Mouse (Mus musculus): ENCODE results near the gene Sytl1.
A peak's percentile ranks its signal among the peaks of the same experiment; 100 is the strongest.

Gene Sytl1

GRCm38 (mm10) chr4:133262882-133263281 is at the start of gene Sytl1:
Sytl1 (minus strand) TSS chr4:133263113.
- DNase-seq: peak; percentile 56

GRCm38 (mm10) chr4:133309948-133310347 is 47.0 kb upstream of the Sytl1 start:
- peak; percentile 89 for DNase-seq

- peak; percentile 57 for DNase-seq
Observed at GRCm38 (mm10) chr4:133307331-133307730, 44.4 kb upstream of the Sytl1 start.

DNA sequence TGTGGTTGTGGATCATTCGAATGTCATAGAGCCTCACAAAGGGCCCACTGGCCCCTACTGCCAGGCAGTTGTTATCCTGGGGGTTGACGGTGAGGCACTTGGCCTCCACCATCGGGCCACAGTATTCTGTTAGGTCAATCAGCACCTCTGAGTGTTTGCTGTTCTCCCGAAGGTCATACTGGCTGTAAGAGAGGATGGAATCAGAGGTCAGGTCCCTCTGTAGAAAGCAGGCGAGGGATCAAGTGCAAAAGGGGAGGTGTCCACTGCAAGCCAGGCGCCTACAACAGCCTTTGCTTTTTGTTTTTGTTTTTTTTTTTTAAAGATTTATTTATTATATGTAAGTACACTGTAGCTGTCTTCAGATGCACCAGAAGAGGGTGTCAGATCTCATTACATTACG is 42.9 kb upstream of the Sytl1 start:
- no peak for DNase-seq

GRCm38 (mm10) chr4:133304770-133305169 is 41.9 kb upstream of the Sytl1 start:
- no peak for DNase-seq

DNA sequence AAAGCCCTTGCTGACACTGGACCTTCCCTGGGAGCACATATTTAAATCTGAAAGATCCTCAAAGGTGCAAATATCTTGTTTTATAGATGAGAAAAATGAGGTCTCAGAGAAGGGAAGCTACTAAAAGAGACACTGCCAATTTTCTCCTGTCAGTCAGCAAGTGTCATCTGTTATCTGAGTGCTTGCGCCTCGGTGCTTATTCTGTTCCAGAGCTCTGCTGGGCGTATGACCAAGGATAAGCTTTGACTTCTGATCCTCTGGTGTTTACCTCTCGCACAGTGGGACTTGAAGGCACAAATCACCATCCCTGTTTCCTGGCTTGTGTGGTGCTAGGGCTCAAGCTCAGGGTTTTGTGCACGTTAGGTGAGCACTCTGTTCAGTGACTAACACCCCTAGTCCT is 39.8 kb upstream of the Sytl1 start:
- DNase-seq: no peak

GRCm38 (mm10) chr4:133301802-133302201 is 38.9 kb upstream of the Sytl1 start:
- peak; percentile 71 for DNase-seq

- no peak for DNase-seq
Observed at GRCm38 (mm10) chr4:133300421-133300820, 37.5 kb upstream of the Sytl1 start.

DNA sequence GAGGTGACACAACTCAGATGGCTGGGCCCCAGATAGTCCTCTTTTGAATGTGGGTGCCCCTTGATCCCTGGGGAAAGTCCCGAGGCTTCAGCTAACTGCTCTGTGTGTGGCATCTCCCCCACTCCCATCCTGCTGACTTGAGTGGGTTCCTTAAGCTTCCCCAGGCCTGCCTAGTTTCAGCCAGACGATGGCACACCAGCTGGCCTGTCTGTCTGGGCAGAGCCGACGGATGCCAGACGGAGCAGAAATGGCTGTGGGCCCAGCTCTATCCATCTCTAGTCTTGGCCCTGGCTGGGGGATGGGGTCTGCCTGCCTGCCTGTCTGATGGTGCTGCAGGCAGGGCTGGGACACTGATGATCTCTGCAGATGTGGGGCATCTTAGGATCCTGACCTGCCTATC is 36.8 kb upstream of the Sytl1 start:
- no peak for DNase-seq

DNA sequence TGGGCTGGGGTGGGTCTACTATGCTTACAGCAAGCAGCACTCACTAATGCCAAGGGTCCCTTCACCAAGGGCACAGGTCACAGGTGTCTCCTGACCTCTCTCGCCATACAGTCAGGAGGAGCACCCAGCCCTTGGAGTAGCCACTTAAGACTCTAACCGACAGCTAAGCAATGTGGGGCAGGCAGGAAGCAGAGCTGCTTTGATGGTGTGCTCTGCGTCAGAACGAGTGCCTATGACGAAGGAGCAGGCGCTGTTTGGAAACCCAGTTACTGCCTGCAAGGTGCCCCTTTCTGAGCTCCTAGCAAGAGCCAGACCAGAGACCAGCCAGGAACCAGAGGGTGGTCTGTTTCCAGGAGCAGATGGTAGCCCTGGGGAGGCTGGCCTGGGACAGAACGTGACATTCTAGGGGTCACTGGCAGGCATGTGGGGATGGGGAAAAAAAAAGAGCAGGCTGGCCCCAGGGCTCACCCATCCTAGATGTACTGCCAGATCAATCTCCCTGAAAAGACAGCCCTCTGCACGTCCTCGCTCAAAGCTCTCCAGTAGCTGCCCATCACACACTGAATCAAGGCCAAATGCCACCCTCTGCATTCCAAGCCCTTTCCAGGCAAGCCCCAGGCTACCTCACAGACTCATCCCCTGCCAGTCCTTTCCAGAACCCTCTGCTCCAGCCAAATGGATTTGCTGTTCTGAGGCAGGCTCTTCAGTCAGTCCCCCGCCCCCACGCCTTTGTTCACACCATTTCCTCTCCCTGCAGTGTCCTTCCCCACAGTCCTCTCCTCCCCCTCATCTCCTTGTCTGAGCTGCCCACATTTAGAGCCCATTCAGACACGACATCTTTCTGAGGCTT is 35.8 kb upstream of the Sytl1 start:
- peak; percentile 78 for DNase-seq

DNA sequence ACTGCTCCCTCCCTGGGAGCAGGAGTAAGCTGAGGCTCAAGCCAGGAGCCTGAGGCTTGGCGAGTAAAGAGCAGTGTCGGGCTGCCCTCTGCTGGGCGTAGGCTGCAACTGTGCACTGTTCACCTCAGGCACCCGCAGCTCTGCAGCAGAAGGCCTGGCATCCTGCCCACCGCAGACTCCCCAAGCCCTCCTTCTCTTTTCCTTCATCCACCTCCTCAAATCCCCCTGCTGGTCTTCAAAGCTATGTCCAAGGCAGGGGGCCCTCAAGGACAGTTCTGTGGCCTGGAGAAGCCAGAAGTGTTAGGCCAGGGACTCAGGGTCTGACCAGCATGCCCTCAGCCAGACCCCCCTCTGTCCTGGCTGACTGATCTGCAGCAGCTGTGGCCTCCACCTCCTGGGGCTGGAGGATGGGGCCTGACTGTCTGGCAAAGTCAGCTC is 34.9 kb upstream of the Sytl1 start:
- peak; percentile 91 for DNase-seq

DNA sequence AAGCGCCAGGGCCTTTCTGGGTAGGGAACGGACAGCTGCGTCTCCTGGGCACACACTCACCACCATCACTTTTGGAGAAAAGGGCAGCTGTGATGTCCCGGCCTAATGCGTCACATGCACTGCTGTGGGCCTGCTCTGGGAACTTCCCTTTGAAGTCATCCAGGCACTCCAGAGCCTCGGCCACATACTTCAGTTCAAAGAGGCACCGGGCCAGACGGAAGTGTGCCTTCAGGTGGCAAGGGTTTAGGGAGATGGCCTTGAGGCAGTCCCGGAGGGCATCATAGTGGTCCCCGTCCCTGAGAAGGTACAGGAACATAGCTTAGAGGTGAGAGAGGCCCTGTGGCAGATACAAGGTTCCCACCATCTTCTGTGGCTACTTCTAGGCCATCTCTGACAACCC is 34.4 kb upstream of the Sytl1 start:
- DNase-seq: no peak

DNA sequence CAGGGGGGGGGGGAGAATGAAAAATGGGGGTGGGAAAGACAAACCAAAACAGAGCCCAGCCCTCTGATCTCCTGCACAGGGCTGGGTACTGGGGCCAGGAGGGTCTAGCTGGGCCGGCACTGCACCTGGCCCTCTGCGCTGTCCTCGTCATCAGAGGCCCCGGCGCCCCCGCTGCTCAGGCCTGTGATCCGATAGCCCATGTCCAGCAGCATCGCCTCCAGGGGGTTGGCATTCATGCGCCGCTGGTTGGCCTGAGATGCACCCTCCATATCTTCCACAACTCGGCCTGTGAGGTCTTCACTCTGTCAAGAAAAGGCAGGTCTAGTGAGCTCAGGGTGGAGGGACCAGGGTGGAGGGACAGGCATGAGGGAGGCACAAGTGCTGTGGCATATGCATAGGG is 31.2 kb upstream of the Sytl1 start:
- DNase-seq: no peak

GRCm38 (mm10) chr4:133292901-133293843 is 30.3 kb upstream of the Sytl1 start:
- DNase-seq: peak; percentile 58

GRCm38 (mm10) chr4:133292405-133292804 is 29.5 kb upstream of the Sytl1 start:
- DNase-seq: no peak

- no peak for DNase-seq
Observed at GRCm38 (mm10) chr4:133291255-133291654, 28.3 kb upstream of the Sytl1 start.

DNA sequence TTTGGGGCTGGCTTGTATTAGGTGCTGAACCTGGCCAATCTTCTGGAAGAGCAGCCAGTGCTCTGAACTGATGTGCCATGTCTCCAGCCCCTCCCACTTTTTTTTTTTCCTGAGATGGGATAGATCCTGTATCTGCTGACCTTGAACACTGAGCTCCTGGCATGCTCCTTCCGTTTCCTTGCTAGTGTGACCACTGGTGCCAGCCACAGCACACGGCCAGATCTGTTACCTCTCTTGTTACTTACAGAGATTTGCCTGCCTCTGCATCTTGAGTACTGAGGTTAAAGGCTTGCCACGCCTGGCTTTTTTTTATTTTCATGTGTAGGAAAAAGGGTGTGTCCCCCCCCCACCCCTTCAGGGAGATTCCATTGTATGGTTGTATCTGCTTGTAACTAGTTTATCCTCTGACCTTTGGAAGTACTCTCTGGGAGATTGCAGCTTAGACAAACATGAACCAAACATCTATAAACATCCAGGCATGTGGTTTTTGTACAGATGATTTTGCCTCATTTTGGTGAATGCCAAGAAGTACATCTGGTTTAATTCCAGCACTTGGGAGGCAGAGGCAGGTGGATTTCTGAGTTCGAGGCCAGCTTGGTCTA is 23.7 kb upstream of the Sytl1 start:
- DNase-seq: no peak

GRCm38 (mm10) chr4:133285950-133286349 is 23.0 kb upstream of the Sytl1 start:
- DNase-seq: no peak

- DNase-seq: no peak
Observed at GRCm38 (mm10) chr4:133285299-133285698, 22.4 kb upstream of the Sytl1 start.

GRCm38 (mm10) chr4:133282656-133283055 is 19.7 kb upstream of the Sytl1 start:
- DNase-seq: no peak

GRCm38 (mm10) chr4:133281951-133282481 is 19.1 kb upstream of the Sytl1 start:
- no peak for DNase-seq

DNA sequence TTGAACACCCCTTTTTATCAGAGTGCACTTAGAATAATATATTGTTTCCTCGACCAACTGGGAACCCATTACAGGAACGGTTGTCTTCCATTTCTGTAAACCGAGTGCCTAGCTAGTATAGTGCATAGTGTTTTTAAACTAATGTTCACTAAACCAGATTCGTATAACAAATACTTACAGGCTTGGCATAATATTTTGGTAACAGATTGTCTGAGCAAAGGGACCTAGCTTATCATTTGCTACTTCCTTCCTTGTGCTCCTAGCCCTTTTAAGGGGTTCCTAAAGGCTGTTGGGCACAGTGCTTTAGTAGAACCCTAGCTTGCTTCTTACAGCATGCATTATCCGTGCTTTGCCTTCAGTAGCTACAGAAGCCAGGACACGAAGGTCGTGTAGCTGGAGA is 18.6 kb upstream of the Sytl1 start:
- no peak for DNase-seq

- no peak for DNase-seq
Observed at GRCm38 (mm10) chr4:133278482-133278881, 15.6 kb upstream of the Sytl1 start.

All from thymus, postnatal 25 days (tissue).